Mouse (Mus musculus) spleen, adult 2 months (tissue): ENCODE results near the gene Cdkn2aip.

Experiments
- CTCF ChIP-seq: fragments of 200-500 bp; IDR thresholded peaks from 2 replicates; pipeline ENCODE4 v1.5.1; 2011; ENCODE audit warnings: mild to moderate bottlenecking, inconsistent platforms; ENCODE audit not compliant: insufficient read depth, insufficient read length, insufficient replicate concordance; ENCODE audit errors: extremely low read depth
- POLR2A ChIP-seq: fragments of 200-500 bp; IDR thresholded peaks from 2 replicates; pipeline ENCODE4 v1.6.1; 2011; ENCODE audit warnings: low read depth, low read length, inconsistent platforms

- TF ChIP-seq CTCF (no peak), POLR2A (no peak)
Observed at GRCm38 (mm10) chr8:47737120-47737519, 23.4 kb upstream of the Cdkn2aip start.
